Mouse (Mus musculus) mammary gland, adult 2 months (tissue): ENCODE results near the gene Gm28042. TPM values are rescaled to one million over a fixed set of nuclear protein-coding genes. Genes with fewer than 3 reads are reported as not detected.

Experiments
- polyA plus RNA-seq: library from polyadenylated mRNA; depleted of rRNA; stranded (reverse); fragments of >200 nt; gene quantifications from 2 replicates; pipeline ENCODE4 v1.2.3, GENCODE M21; 2012; ENCODE audit warnings: low replicate concordance; rRNA removed

Gm28042 gene
- 3.7 and 4.0 TPM in 2 replicates for polyA plus RNA-seq

GRCm38 (mm10) chr2:120026984-120027949 is at the start of gene Gm28042, which contains the start of gene Jmjd7:
Gene Gm28042, plus strand, starts transcription at chr2:120027493.
Gene Jmjd7, plus strand, starts transcription at chr2:120027483.

GRCm38 (mm10) chr2:120032726-120033467 is 5.6 kb downstream of the Gm28042 start, which contains the start of gene Pla2g4b:
Gene Pla2g4b, plus strand, starts transcription at chr2:120033417.

Other genes with a start within 250 kb of the Gm28042 start
- 26.8 and 36.7 TPM in 2 replicates for gene Rpap1, start 240.0 kb upstream of the Gm28042 start, polyA plus RNA-seq
- 9.2 and 10.1 TPM in 2 replicates for gene Tyro3, start 229.8 kb upstream of the Gm28042 start, polyA plus RNA-seq
- 15.1 and 28.9 TPM in 2 replicates for gene Mga, start 130.3 kb upstream of the Gm28042 start, polyA plus RNA-seq
- gene Mapkbp1, start 54.8 kb upstream of the Gm28042 start, polyA plus RNA-seq: 17.5 and 29.8 TPM in 2 replicates
- gene Jmjd7, start within 50 bp of the Gm28042 start, polyA plus RNA-seq: 6.8 and 8.6 TPM in 2 replicates
- 4.4 and 4.6 TPM in 2 replicates for gene Pla2g4b, start 5.9 kb downstream of the Gm28042 start, polyA plus RNA-seq
- gene Ehd4, start 127.1 kb downstream of the Gm28042 start, polyA plus RNA-seq: 43.7 and 43.9 TPM in 2 replicates
- 5.9 TPM in 1 of 2 replicates, not detected in the other for gene Pla2g4e, start 217.8 kb downstream of the Gm28042 start, polyA plus RNA-seq